ENCODE assay signal across 25 mouse cellular contexts in genomic region chr2:126434712-126435111, GRCm38 (mm10).
"Had no signal": no experiment of that assay in that cellular context is flagged by ENCODE, and none has a peak within 500 bp of the region (broad histone marks: within the 10 kb centered on the region; RNA-seq: fewer than 3 reads in every experiment).

No protein-coding gene starts in this region.

- ATAC-seq: forebrain, embryonic 16.5 days; hindbrain, postnatal 0 days; intestine, embryonic 16.5 days had no signal

- DNase-seq: gastrocnemius, adult 2 months; gastrocnemius, postnatal 10 days; gastrocnemius, postnatal 25 days; heart, adult 18-20 months; heart, postnatal 10 days; heart, postnatal 4 days; kidney, adult 11 months; kidney, adult 2 months; kidney, adult 9 months; kidney, postnatal 14 days; kidney, postnatal 36 days; layer of hippocampus, adult 9-11 months; layer of hippocampus, postnatal 36 days; left cerebral cortex, postnatal 4 days had no signal

- H3K36me3 ChIP-seq: heart, embryonic 10.5 days; heart, embryonic 12.5 days; hindbrain, embryonic 10.5 days; hindbrain, embryonic 12.5 days; kidney, embryonic 15.5 days; limb, embryonic 13.5 days had no signal

- H3K4me3 ChIP-seq: gastrocnemius, adult 2 months; heart, embryonic 10.5 days; heart, embryonic 12.5 days; hindbrain, embryonic 10.5 days; hindbrain, embryonic 12.5 days; kidney, embryonic 15.5 days; limb, embryonic 13.5 days had no signal

- H3K4me1 ChIP-seq: heart, embryonic 10.5 days; hindbrain, embryonic 10.5 days; hindbrain, embryonic 12.5 days; kidney, embryonic 15.5 days; limb, embryonic 13.5 days had no signal

- H3K9ac ChIP-seq: heart, embryonic 12.5 days; hindbrain, embryonic 12.5 days; hindbrain, embryonic 14.5 days; kidney, embryonic 15.5 days; limb, embryonic 13.5 days had no signal

- H3K27me3 ChIP-seq: heart, embryonic 12.5 days; hindbrain, embryonic 12.5 days; kidney, embryonic 15.5 days; limb, embryonic 13.5 days had no signal

- H3K27ac ChIP-seq: gastrocnemius, adult 2 months; heart, embryonic 10.5 days; hindbrain, embryonic 10.5 days; hindbrain, embryonic 12.5 days; hindbrain, embryonic 14.5 days; hindbrain, postnatal 0 days; kidney, embryonic 15.5 days; kidney, postnatal 0 days; limb, embryonic 13.5 days had no signal

- H3K4me2 ChIP-seq: heart, embryonic 12.5 days; hindbrain, embryonic 12.5 days; hindbrain, embryonic 14.5 days; kidney, embryonic 15.5 days; limb, embryonic 13.5 days had no signal

- H3K9me3 ChIP-seq: heart, embryonic 10.5 days; heart, embryonic 12.5 days; hindbrain, embryonic 10.5 days; hindbrain, embryonic 12.5 days; kidney, embryonic 15.5 days; limb, embryonic 13.5 days had no signal
